Mouse (Mus musculus): ENCODE results near the gene Dop1b. TPM values are rescaled to one million over a fixed set of nuclear protein-coding genes. Genes with fewer than 3 reads are reported as not detected.
A peak's percentile ranks its signal among the peaks of the same experiment; 100 is the strongest.

Gene Dop1b
- total and polyA plus RNA-seq, 2 experiments from 2014 or later, result 26.8 to 74.8 TPM

DNA sequence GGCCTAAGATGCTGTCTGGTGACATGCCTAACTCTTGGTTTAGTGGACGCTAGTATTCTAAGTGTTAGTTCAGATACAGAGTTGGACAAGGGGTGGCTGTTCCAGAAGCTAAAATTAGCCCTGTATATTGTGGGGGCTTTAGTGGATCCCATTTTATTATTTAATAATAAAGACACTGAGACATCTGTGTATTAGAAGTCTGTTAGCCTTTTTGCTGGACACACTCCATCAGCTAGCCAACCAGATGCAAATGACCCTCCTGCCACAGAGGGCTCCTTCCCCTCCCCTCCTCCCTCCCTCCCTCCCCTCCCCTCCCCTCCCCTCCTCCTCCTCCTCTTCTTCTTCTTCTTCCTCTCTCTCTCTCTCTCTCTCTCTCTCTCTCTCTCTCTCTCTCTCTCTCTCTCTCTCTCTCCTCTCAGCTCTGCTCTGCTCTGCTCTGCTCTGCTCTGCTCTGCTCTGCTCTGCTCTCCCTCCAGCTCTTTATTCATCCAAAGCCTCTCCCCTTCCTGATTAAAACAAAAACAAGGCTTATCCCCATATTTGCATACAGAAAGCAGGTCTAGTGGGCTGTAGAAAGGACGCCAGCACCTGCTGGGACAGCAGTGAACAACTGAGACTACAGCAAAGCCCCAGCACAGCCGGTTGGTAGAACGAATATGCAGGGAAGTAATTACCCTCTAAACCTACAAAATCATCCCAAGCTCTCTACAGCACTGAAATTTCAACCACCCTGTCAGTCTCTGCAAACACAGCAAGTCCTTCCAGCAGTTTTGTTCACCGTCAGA is 78.5 kb downstream of the Dop1b start:
- H3K4me2 ChIP-seq (ENCODE audit: low read depth, low read length), result no peak overlapping the region
- no peaks in the 10 kb centered on the region for H3K9me3 ChIP-seq (ENCODE audit: low read length)
- H3K4me1 ChIP-seq (ENCODE audit: insufficient read depth, low read length), result no peaks in the 10 kb centered on the region
- WGBS, result 30% methylated on average over 5 of the region's 5 CpGs
- no peak overlapping the region for H3K4me3 ChIP-seq (ENCODE audit: low read length)
- DNase-seq (ENCODE audit: low spot score), result no peak
- H3K27me3 ChIP-seq (ENCODE audit: insufficient read depth, low read length), result no peaks in the 10 kb centered on the region
- H3K9ac ChIP-seq (replicated peaks; ENCODE audit: low read length), result no peak overlapping the region
- H3K27ac ChIP-seq, result no peak overlapping the region
- no peak for ATAC-seq
- no peak for TF ChIP-seq CTCF (IDR thresholded peaks at IDR 0.05; ENCODE audit: low read depth)
- peaks cover 12% of the 10 kb centered on the region; the same call in 1 of the 2 replicates for H3K36me3 ChIP-seq (ENCODE audit: insufficient read depth, low read length)

DNA sequence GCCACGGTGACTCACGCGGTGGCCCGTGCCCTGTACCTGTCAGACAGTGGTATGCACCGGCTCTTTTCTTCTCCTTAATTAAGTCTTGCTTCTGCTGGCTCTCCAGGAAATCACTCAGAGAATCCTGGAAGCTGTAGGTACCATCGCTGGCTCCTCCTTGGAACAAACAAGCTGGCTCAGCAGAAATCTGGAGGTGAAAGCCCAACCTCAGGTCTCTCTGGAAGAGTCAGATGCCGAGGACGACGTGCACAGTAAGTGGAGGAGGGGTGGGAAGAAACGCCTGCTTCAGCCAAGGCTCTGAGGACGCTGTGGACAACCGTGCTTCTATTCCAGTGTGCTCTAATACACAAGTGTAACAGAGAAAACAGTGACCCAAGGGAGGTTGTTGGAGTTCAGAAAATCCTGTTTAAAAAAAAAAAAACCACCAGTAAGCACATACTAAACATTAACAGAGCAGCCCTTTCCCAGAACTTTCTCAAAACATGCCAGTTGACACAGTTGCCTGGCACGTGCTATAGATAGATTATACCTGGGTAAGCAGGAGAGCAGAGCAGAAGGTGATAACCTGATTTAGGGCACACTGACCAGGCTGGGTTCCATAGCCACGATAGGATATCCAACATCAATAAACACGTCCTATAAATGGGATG is 81.4 kb downstream of the Dop1b start:
- Histone ChIP-seq H3K9ac (replicated peaks; ENCODE audit: low read length) (no peak overlapping the region), H3K4me2 (ENCODE audit: low read depth, low read length) (no peak overlapping the region), H3K27me3 (ENCODE audit: insufficient read depth, low read length) (no peaks in the 10 kb centered on the region), H3K4me3 (ENCODE audit: low read length) (no peak overlapping the region), H3K27ac (no peak overlapping the region), H3K36me3 (ENCODE audit: insufficient read depth, low read length) (peaks cover 12% of the 10 kb centered on the region; the same call in 1 of the 2 replicates), H3K4me1 (ENCODE audit: insufficient read depth, low read length) (peaks cover 8% of the 10 kb centered on the region; the same call in 1 of the 2 replicates), H3K9me3 (ENCODE audit: low read length) (no peaks in the 10 kb centered on the region)
- ATAC-seq (no peak), DNase-seq (ENCODE audit: low spot score) (no peak)
- 68% methylated on average over 15 of the region's 15 CpGs for WGBS
- no peak for TF ChIP-seq CTCF (IDR thresholded peaks at IDR 0.05; ENCODE audit: low read depth)

GRCm38 (mm10) chr16:93794845-93795244 is 83.1 kb downstream of the Dop1b start:
- Histone ChIP-seq H3K27ac (no peak overlapping the region), H3K4me3 (ENCODE audit: low read length) (no peak overlapping the region), H3K27me3 (ENCODE audit: insufficient read depth, low read length) (no peaks in the 10 kb centered on the region), H3K9ac (replicated peaks; ENCODE audit: low read length) (no peak overlapping the region), H3K4me1 (ENCODE audit: insufficient read depth, low read length) (peaks cover 8% of the 10 kb centered on the region; the same call in 1 of the 2 replicates), H3K9me3 (ENCODE audit: low read length) (no peaks in the 10 kb centered on the region), H3K36me3 (ENCODE audit: insufficient read depth, low read length) (peaks cover 12% of the 10 kb centered on the region; the same call in 1 of the 2 replicates), H3K4me2 (ENCODE audit: low read depth, low read length) (no peak overlapping the region)
- no peak for TF ChIP-seq CTCF (IDR thresholded peaks at IDR 0.05; ENCODE audit: low read depth)
- ATAC-seq (no peak), DNase-seq (ENCODE audit: low spot score) (no peak)
- 66% methylated on average over 5 of the region's 5 CpGs for WGBS

DNA sequence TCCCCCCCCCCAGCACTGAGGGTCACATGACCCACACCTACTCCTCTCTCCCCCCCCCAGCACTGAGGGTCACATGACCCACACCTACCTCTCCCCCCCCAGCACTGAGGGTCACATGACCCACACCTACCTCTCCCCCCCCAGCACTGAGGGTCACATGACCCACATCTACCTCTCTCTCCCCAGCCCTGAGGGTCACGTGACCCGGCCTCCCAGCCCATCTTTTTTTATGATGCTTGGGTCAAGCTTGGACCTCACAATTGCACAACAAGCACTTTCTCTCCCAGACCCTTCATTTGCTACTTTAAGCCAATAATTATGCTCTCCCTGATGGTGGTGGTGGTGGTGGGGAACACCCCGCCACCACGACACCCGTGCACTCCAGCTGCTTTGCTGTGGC is 83.7 kb downstream of the Dop1b start:
- TF ChIP-seq CTCF (IDR thresholded peaks at IDR 0.05; ENCODE audit: low read depth), result no peak
- Histone ChIP-seq H3K4me1 (ENCODE audit: insufficient read depth, low read length) (peaks cover 8% of the 10 kb centered on the region; the same call in 1 of the 2 replicates), H3K9ac (replicated peaks; ENCODE audit: low read length) (no peak overlapping the region), H3K4me3 (ENCODE audit: low read length) (no peak overlapping the region), H3K36me3 (ENCODE audit: insufficient read depth, low read length) (peaks cover 12% of the 10 kb centered on the region; the same call in 1 of the 2 replicates), H3K9me3 (ENCODE audit: low read length) (no peaks in the 10 kb centered on the region), H3K27ac (no peak overlapping the region), H3K27me3 (ENCODE audit: insufficient read depth, low read length) (no peaks in the 10 kb centered on the region), H3K4me2 (ENCODE audit: low read depth, low read length) (no peak overlapping the region)
- WGBS, result 95% methylated on average over 5 of the region's 5 CpGs
- no peak for DNase-seq (ENCODE audit: low spot score)
- no peak for ATAC-seq

DNA sequence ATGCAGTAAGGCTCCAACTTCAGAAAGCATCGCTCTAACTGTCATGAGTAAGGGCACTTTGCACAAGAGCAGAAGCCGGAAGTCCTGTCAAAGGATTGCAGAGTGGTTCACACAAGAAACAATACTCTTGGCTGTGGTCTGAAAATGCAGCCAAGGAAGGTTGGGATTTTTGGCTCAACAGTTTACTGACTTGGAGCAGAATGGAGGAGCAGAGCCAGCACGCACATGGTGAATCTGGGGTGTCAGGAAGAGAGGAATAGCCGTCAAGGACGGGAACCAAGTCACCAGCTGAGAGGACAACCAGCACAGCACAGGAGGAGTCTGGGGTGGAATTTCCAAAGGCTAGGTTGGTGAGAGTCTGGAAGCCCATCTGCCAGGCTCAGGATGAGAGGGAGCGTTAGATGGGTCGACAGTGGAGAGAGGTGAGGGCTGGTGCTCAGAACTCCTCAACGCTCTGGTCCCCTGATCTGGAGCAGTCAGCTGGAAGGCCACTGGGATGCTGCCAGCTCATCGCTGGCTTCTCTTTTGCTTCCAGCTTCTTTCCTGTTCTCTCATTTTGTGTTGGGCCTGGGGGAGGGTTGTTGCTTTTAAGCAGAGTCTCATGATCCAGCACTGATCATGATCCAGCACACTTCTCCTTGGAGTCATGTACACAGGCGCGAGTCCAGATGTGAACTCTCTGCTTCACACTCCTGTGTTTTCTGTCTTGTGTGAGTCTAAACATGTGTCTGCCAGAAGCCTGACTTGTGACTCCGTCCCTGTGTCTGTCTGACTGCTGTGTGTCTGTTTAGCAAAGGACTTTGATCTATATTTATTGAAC is 85.5 kb downstream of the Dop1b start:
- DNase-seq (ENCODE audit: low spot score) (peak; percentile 36), ATAC-seq (peak; percentile 19; the same call in 1 of the 2 replicates)
- Histone ChIP-seq H3K9me3 (ENCODE audit: low read length) (no peaks in the 10 kb centered on the region), H3K4me1 (ENCODE audit: insufficient read depth, low read length) (peaks cover 8% of the 10 kb centered on the region; the same call in 1 of the 2 replicates), H3K9ac (replicated peaks; ENCODE audit: low read length) (no peak overlapping the region), H3K36me3 (ENCODE audit: insufficient read depth, low read length) (peaks cover 24% of the 10 kb centered on the region; the same call in 1 of the 2 replicates), H3K4me3 (ENCODE audit: low read length) (no peak overlapping the region), H3K27me3 (ENCODE audit: insufficient read depth, low read length) (no peaks in the 10 kb centered on the region), H3K27ac (peak overlapping the region; percentile 54; the same call in 1 of the 2 replicates), H3K4me2 (ENCODE audit: low read depth, low read length) (no peak overlapping the region)
- no peak for TF ChIP-seq CTCF (IDR thresholded peaks at IDR 0.05; ENCODE audit: low read depth)
- WGBS, result 66% methylated on average over 12 of the region's 12 CpGs

DNA sequence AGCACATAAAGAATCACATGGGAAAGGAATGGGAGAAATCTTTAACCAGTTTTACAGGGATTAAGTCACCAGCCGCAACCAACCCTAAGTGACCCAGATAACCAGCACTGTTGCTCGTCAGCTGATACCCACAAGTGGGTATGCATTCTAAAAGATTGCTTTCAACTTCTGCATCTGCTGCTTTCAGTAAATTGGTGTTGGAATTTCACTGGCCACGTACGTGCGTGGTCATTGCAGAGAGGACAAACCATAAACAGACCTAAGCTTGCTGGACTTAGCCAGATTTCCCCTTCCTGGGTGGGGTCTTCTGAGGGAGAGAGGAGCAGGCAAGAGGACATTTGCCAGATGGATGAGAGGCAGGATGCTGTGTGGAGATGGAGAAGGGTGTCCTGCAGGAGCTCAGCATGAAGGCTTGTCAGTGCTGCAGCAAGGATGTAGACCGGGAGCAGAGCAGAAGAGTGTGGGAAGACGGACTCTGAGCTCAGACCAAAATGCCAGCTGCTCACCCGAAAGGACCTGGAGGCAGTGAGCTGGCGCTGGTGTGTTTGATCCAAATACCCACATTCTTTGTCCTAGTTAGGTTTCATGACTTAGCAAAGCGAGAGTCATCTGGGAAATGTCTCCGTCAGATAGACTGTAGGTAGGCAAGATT is 86.3 kb downstream of the Dop1b start:
- no peak for DNase-seq (ENCODE audit: low spot score)
- H3K27me3 ChIP-seq (ENCODE audit: insufficient read depth, low read length), result no peaks in the 10 kb centered on the region
- H3K27ac ChIP-seq, result no peak overlapping the region
- ATAC-seq, result no peak
- TF ChIP-seq CTCF (IDR thresholded peaks at IDR 0.05; ENCODE audit: low read depth), result no peak
- H3K9me3 ChIP-seq (ENCODE audit: low read length), result no peaks in the 10 kb centered on the region
- H3K4me2 ChIP-seq (ENCODE audit: low read depth, low read length), result no peak overlapping the region
- H3K4me1 ChIP-seq (ENCODE audit: insufficient read depth, low read length), result peaks cover 8% of the 10 kb centered on the region; the same call in 1 of the 2 replicates
- H3K9ac ChIP-seq (replicated peaks; ENCODE audit: low read length), result no peak overlapping the region
- peaks cover 21% of the 10 kb centered on the region; the same call in 1 of the 2 replicates for H3K36me3 ChIP-seq (ENCODE audit: insufficient read depth, low read length)
- H3K4me3 ChIP-seq (ENCODE audit: low read length), result no peak overlapping the region
- 82% methylated on average over 11 of the region's 11 CpGs for WGBS

All from hindbrain, postnatal 0 days (tissue).